Mouse (Mus musculus) kidney, postnatal 36 days (tissue): ENCODE measurements around the gene Mcur1.

Experiments used
- DNase-seq, 2 experiments: peaks; one replicate each; pipeline ENCODE4 v3.0.0; 2021 to 2022; ENCODE audit warnings: mixed read lengths in 2 of 2

The Mcur1 gene

GRCm38 (mm10) chr13:43525363-43526134, 34.4 kb downstream of the Mcur1 start:
- DNase-seq, result no peak

DNA sequence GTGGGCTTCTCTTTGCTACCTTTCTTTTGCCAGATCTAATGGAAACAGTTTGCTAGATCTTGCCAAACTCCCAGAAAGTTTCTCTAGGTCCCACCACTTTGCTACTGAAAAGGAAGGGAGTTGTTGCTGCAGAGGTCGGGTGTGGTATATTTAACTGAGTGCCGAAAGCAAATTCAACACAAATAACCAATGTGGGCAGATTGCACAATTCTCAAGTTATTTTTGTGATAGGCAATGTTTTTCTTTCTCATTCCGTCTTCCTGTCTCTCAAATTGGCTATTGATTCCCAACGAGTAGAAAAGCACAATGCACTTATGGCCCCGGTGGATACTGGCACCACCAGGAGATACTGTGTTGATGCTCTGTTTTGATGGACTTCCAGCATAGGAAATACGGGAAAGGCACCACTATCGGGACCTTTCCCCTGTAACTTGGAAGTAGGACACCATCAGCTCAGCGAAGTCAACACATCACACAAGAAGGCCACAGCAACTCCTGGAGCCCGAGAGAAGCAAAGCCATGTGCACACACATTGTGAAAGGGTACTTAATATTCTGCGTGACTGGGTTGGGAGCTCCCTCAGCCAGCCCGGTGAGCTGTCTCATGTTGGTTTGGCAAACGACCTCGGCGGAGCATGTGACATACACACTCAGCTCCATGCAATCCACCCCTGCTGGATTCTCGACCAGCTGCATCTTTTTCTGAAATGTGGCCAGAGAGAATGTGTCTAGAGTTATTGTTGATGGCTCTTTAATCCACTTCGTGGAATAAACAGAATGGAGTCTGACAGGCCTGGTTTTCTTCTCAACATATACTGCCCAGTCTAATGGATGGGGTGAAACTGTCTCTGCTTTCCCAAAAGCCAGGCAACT, 35.3 kb downstream of the Mcur1 start:
- peak in 1 of 2 experiments; percentile 10 for DNase-seq

GRCm38 (mm10) chr13:43523906-43524480, 36.0 kb downstream of the Mcur1 start:
- no peak for DNase-seq

DNA sequence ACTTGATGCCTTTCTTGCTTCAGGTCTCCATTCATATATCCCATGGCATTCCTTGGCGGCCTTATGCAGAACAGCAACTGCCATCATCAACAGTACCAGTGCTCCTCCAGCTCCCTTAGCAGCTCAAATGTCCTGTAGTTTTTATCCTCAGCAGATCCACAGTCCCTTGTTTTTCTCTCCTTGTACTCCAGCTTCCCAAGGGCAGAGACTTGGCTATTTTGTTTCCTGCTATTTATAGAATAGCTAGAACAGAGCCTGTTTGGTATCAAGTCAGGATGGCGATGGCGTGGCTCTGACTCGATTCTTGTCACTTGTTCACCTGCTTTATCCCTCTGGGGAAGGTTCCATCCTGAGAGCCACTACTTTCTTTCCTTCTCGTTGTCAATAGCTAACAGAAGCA, 38.1 kb downstream of the Mcur1 start:
- no peak for DNase-seq

GRCm38 (mm10) chr13:43519251-43519650, 40.7 kb downstream of the Mcur1 start:
- DNase-seq, result no peak

DNA sequence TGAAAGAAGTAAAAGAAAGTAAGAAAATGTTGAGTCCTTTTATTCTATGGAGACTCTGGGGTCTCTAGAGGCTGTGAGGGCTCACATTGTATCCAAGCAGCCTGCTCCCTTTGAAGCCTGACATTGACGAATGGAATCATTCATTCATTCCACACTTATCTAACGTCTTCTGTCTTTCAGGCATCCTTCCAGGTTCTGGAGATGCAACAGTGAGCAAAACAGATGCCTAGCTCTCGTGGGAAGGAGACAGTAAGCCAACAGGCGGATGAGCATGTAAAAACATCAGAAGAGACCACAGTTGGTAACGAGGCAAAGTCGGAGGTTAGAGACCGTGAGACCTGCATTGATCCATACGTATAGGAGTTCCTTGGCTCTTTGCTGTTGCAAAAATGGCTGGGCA, 42.6 kb downstream of the Mcur1 start:
- DNase-seq, result no peak

DNA sequence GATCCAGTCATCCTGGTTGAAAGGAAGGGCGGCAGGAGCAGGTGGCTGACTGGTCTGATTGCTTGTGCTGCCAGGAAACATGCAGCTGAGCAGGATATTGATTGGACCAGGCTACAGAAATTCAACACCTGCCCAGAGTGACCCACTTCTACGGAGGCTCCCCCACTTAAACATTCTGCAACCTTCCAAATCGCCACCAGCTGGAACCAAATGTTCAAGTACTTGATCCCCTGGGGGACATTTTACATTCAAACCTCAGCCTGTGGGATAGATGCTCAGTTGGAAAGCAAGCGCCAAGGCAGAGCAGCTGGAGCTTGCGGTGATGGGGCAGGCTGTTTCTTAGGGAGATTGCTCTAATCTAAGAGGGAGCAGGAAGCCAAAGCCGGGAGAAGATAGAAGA, 43.1 kb downstream of the Mcur1 start:
- DNase-seq, result no peak

- no peak for DNase-seq
These were observed 43.9 kb downstream of the Mcur1 start for GRCm38 (mm10) chr13:43516119-43516518.

DNA sequence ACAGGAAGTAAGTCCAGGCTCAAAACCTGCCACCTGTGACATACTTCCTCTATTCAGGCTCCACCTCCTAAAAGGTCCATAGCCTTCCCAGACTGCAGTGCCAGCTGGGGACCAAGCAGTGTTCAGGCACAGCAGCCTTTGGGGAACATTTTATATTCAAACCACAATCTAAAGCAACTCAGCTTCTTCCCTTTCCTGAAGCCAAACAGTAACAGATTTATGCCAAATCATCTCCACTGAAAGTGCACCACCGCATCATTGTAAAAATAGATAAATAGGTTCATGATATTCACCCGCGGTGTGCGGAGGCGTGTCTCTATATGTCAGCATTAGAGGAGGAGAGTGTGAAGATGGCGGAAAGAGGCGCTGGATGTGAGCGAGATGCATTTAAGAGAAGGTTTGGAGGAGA, 45.0 kb downstream of the Mcur1 start:
- DNase-seq, result no peak

DNA sequence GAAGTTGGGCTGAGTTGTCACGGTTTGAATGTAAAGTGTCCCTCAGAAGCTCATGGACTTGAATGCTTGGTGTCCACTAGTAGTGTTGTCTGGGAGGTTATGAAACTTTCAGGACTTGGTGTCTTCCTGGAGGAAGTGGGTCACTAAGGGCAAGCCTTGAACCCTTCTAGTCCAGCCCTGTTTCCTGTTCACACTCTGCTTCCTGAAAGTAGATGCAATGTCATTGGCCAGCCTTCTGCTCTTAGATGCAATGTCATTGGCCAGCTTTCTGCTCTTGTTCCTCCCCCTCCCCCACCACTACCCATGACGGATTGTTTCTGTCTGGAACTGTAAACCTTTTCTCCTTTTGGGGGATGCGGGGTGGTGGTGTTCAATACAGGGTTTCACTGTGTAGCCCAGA, 47.3 kb downstream of the Mcur1 start:
- no peak for DNase-seq

- no peak for DNase-seq
These were observed 54.2 kb downstream of the Mcur1 start for GRCm38 (mm10) chr13:43505798-43506197.

GRCm38 (mm10) chr13:43503395-43503850, 56.6 kb downstream of the Mcur1 start:
- DNase-seq, result peak; percentile 49 to 61

DNA sequence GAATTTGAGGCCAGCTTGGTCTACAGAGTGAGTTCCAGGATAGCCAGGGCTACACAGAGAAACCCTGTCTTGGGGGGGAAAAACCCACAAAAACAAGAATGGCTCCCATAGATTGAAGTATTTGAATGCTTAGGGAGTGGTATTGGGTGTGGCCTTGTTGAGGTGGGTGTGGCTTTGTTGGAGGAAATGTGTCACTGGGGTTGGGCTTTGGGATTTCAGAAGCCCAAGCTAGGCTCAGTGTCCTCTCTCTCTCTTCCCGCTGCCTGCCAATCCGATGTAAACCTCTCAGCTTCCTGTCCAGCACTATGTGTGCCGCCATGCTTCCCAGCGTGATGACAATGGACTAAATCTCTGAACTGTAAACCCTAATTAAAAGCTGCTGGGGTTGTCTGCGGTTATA, 58.4 kb downstream of the Mcur1 start:
- DNase-seq, result no peak

DNA sequence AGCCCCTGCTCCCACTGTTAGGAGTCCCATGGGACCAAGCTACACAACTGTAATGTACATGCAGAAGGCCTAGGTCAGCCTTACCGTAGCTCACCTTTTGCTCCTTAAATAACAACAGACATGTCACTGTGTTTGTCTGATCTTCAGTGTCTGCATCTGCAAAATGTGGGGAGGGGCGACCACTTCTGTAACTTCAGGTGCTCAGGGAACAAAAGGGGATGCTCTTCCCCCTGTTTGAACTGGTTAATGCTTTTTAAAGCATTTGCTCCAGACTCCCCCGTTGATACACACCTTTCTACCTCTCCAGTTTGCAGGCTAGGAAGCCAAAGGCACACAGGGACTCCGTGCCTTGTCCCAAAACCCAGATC, 59.5 kb downstream of the Mcur1 start:
- no peak for DNase-seq

DNA sequence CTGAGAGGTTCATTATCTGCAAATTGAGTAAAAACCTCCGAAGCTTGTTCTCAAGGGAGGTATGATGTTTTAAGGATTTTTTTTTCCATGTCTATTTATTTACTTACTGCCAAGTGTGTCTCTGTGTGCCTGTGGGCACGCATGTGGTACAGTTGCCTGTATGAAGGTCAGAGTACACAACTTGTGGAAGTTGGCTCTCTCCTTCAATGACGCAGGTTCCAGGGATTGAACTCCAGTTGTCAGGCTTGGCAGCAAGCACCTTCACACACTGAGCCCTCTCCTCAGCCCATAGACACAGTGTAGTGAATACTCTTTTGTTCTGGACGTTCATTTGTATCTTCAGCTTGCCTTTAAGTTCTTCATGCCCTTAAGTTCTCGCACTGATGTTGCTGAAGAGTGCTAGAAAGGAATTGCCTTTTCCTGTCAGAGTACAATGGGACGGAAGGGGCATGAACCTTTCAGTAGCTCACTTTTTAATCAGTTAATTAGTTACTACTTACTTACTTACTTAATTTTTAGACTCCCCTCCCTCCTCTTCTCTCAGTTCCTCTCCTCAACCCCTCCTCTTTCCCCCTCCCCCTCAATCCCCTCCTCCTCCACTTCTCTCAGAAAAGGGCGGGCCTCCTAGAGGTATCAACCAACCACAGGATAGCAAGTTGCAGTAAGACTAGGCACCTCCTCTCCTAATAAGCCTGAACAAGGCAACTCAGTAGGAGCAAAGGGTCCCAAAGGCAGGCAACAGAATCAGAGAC, 60.1 kb downstream of the Mcur1 start:
- DNase-seq, result peak in 1 of 2 experiments; percentile 59

GRCm38 (mm10) chr13:43498849-43499248, 61.1 kb downstream of the Mcur1 start:
- peak; percentile 65 to 69 for DNase-seq

DNA sequence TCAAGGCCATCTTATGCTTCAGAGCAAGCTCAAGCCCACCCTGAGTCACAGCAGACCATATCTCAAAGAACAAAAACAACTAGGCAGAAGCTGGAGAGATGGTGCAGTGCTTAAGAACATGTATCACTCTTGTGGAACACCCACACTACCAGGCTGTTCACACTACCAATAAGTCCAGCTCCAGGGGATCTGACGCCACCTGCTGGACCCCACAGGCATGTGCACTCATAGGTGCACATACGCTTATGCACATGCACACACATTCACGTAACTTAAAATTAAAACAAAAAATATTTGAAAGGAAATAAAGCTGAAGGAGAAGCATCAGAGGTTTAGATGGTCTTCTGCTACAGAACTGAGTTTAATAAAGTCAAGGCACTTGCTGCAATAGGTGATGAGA, 62.2 kb downstream of the Mcur1 start:
- no peak for DNase-seq

- no peak for DNase-seq
These were observed 63.3 kb downstream of the Mcur1 start for GRCm38 (mm10) chr13:43496660-43497059.

DNA sequence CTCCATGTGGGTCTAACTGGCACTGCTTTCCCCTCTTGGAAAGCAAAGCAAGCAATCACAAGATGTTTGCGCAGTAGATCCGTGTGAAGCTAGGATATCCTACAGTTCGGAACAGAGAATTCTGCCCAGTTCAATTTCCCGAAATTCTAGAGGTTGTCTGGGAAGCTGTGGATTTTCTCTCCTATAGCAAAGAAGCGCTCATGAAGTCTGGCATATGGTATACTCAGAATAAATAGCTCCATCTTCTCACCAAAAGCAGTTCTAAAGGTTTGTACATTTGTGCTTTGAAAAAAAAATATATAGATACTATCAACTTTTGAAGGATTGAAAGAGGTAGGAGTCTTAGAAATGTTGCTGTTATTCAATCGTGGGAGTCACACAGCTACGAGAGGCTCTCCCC, 64.3 kb downstream of the Mcur1 start:
- DNase-seq, result no peak

DNA sequence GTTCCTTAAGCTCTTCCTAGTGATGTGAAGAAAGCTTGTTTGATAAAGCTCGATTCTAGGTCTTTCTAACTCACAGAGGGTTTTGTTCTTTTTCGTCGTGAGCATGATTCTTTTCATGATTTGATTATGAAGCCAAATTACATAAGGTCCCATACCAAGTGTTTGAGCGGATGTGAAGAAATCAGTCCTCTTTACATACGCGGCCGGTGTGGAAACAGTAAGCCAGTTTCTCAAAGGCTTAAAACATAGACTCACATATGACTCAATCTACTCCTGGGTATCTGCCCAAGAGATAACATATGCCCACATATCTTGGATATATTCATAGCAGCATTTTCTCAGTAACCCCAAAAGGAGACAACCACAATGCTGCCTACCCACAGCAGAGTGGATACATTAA, 66.3 kb downstream of the Mcur1 start:
- DNase-seq, result no peak

DNA sequence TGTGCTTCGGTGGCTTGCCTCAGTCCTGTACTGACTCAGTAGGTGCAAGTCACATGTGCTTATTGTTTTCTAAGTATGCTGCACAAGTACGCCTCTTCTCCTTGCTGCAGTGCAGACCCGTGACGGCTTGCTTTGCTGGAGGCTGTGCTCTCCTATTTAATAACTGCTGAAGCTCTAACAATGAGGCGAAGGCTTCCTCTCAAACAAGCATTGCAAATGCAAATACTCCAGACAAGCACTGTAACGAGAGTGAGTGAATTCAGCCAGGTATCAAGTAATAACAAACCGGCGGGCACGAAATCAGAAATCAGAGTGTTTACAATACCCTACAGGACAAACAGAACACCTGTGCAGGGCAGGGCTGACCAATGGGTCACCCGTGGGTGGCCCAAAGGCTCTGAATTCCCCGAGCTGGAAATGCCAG, 66.9 kb downstream of the Mcur1 start:
- no peak for DNase-seq
